Mouse (Mus musculus): ENCODE results near the gene Sirt7. TPM values are rescaled to one million over a fixed set of nuclear protein-coding genes. Genes with fewer than 3 reads are reported as not detected.

Gene Sirt7
- total RNA-seq, 2 experiments from 2014 or later: 7.7 to 8.3 TPM

- intact Hi-C loops (cut with DNase I): loop anchor here (2.0 kb wide), 1 partner anchor 59 kb away; no protein-coding TSS in a partner anchor
- no peak for DNase-seq (ENCODE audit: low spot score)
Observed at GRCm38 (mm10) chr11:120575940-120576339, 49.1 kb downstream of the Sirt7 start.

GRCm38 (mm10) chr11:120575046-120575445, 50.0 kb downstream of the Sirt7 start:
- intact Hi-C loops (cut with DNase I): no loop called here
- DNase-seq (ENCODE audit: low spot score): no peak

GRCm38 (mm10) chr11:120574278-120574600, 50.8 kb downstream of the Sirt7 start:
- intact Hi-C loops (cut with DNase I): no loop called here
- no peak for DNase-seq (ENCODE audit: low spot score)

GRCm38 (mm10) chr11:120573585-120574277, 51.3 kb downstream of the Sirt7 start:
- intact Hi-C loops (cut with DNase I): no loop called here
- no peak for DNase-seq (ENCODE audit: low spot score)

GRCm38 (mm10) chr11:120572752-120573584, 52.1 kb downstream of the Sirt7 start, which contains the start of gene P4hb:
TSS of gene P4hb (minus strand) at chr11:120573253.
- DNase-seq (ENCODE audit: low spot score): peak; percentile 100
- intact Hi-C loops (cut with DNase I): loop anchor here (1.0 kb wide), 1 partner anchor 24 kb away; the partner anchor contains the start of gene Mcrip1

GRCm38 (mm10) chr11:120572417-120572751, 52.7 kb downstream of the Sirt7 start:
- no peak for DNase-seq (ENCODE audit: low spot score)
- intact Hi-C loops (cut with DNase I): loop anchor here (1.0 kb wide), 1 partner anchor 23 kb away; the partner anchor contains the start of gene Mcrip1

- no peak for DNase-seq (ENCODE audit: low spot score)
- intact Hi-C loops (cut with DNase I): loop anchor here (1.0 kb wide), 1 partner anchor 23 kb away; the partner anchor contains the start of gene Mcrip1
Observed at GRCm38 (mm10) chr11:120571754-120572416, 53.2 kb downstream of the Sirt7 start.

- intact Hi-C loops (cut with DNase I): no loop called here
- no peak for DNase-seq (ENCODE audit: low spot score)
Observed at GRCm38 (mm10) chr11:120571122-120571521, 53.9 kb downstream of the Sirt7 start.

Small RNA genes lying within 50 kb of the gene (microRNA-seq; reads per million reads assigned to microRNA genes)
- not detected for gene Mir6936

Other genes starting within 250 kb of the Sirt7 start
- gene Faap100, start 246.5 kb downstream of the Sirt7 start, total RNA-seq (2021): 10 to 100 TPM; 15.2 to 15.3 TPM
- gene Nploc4, start 187.5 kb downstream of the Sirt7 start, total RNA-seq (2021): 10 to 100 TPM; 53.0 to 59.3 TPM
- 1 to 10 TPM; 1.4 to 1.6 TPM for gene Tspan10, start 182.6 kb downstream of the Sirt7 start, total RNA-seq (2021)
- gene Pde6g, start 171.7 kb downstream of the Sirt7 start, total RNA-seq (2021): under 1 TPM; 0.47 to 0.84 TPM
- gene Oxld1, start 167.2 kb downstream of the Sirt7 start, total RNA-seq (2021): 10 to 100 TPM; 53.7 to 56.4 TPM
- gene Ccdc137, start 167.1 kb downstream of the Sirt7 start, total RNA-seq (2021): 1 to 10 TPM; 7.9 to 8.9 TPM
- gene Arl16, start 157.6 kb downstream of the Sirt7 start, total RNA-seq (2021): 10 to 100 TPM; 10.5 to 10.6 TPM
- gene Mrpl12, start 140.6 kb downstream of the Sirt7 start, total RNA-seq (2021): 100 to 1,000 TPM; 253 to 263 TPM
- gene Slc25a10, start 133.4 kb downstream of the Sirt7 start, total RNA-seq (2021): 10 to 100 TPM; 13.1 to 14.8 TPM
- 1 to 10 TPM; 1.3 to 1.5 TPM for gene Gcgr, start 94.5 kb downstream of the Sirt7 start, total RNA-seq (2021)
- gene Mcrip1, start 75.5 kb downstream of the Sirt7 start, total RNA-seq (2021): 10 to 100 TPM; 44.1 to 46.9 TPM
- not detected for gene Ppp1r27, start 74.1 kb downstream of the Sirt7 start, total RNA-seq (2021)
- 100 to 1,000 TPM; 228 to 255 TPM for gene P4hb, start 52.0 kb downstream of the Sirt7 start, total RNA-seq (2021)
- gene Arhgdia, start 43.6 kb downstream of the Sirt7 start, total RNA-seq (2021): 100 to 1,000 TPM; 142 to 158 TPM
- 10 to 100 TPM; 49.3 to 52.6 TPM for gene Alyref, start 26.9 kb downstream of the Sirt7 start, total RNA-seq (2021)
- 10 to 100 TPM; 82.6 to 90.3 TPM for gene Anapc11, start 26.8 kb downstream of the Sirt7 start, total RNA-seq (2021)
- not detected for gene Npb, start 16.8 kb downstream of the Sirt7 start, total RNA-seq (2021)
- gene Pcyt2, start 7.3 kb downstream of the Sirt7 start, total RNA-seq (2021): 10 to 100 TPM; 54.2 to 59.3 TPM
- gene Mafg, start 8.4 kb upstream of the Sirt7 start, total RNA-seq (2021): 10 to 100 TPM; 38.7 to 42.1 TPM
- gene Pycr1, start 18.5 kb upstream of the Sirt7 start, total RNA-seq (2021): 1 to 10 TPM; 1.6 to 2.3 TPM
- 10 to 100 TPM; 78.3 to 78.8 TPM for gene Myadml2, start 22.9 kb upstream of the Sirt7 start, total RNA-seq (2021)
- under 1 TPM in 1 of 2 experiments, not detected in 1; 0.20 TPM for gene Notum, start 35.9 kb upstream of the Sirt7 start, total RNA-seq (2021)
- 10 to 100 TPM; 33.0 to 33.9 TPM for gene Aspscr1, start 47.7 kb upstream of the Sirt7 start, total RNA-seq (2021)
- gene Cenpx, start 88.5 kb upstream of the Sirt7 start, total RNA-seq (2021): 10 to 100 TPM; 31.2 to 35.7 TPM
- gene Lrrc45, start 88.7 kb upstream of the Sirt7 start, total RNA-seq (2021): 1 to 10 TPM; 5.6 to 6.2 TPM
- gene Rac3, start 96.2 kb upstream of the Sirt7 start, total RNA-seq (2021): 1 to 10 TPM; 1.2 to 1.8 TPM
- 1 to 10 TPM; 6.8 to 7.5 TPM for gene Dcxr, start 102.0 kb upstream of the Sirt7 start, total RNA-seq (2021)
- 10 to 100 TPM; 16.7 to 22.1 TPM for gene Cbr2, start 106.9 kb upstream of the Sirt7 start, total RNA-seq (2021)
- gene Hmga1b, start 137.6 kb upstream of the Sirt7 start, total RNA-seq (2021): 10 to 100 TPM; 21.2 to 40.2 TPM
- gene Rfng, start 159.0 kb upstream of the Sirt7 start, total RNA-seq (2021): 10 to 100 TPM; 12.3 to 13.9 TPM
- 10 to 100 TPM; 52.2 to 57.0 TPM for gene Gps1, start 159.0 kb upstream of the Sirt7 start, total RNA-seq (2021)
- gene Dus1l, start 171.2 kb upstream of the Sirt7 start, total RNA-seq (2021): 10 to 100 TPM; 26.8 to 27.8 TPM
- 10 to 100 TPM; 29.8 to 52.8 TPM for gene Fasn, start 199.3 kb upstream of the Sirt7 start, total RNA-seq (2021)

Measured in heart, postnatal 25 days (tissue).